ENCODE assay signal across 8 mouse cellular contexts in genomic region chr4:150655989-150656388, GRCm38 (mm10). TPM values are rescaled to one million over a fixed set of nuclear protein-coding genes. Genes with fewer than 3 reads are reported as not detected.
A peak's percentile ranks its signal among the peaks of the same experiment; 100 is the strongest.
DNase-seq lines count a peak whose midpoint lies in the region; ATAC-seq and TF ChIP-seq lines count a peak whose summit lies in the region.

No protein-coding gene starts in this region.

- no peaks in the 10 kb centered on the region for H3K27me3 ChIP-seq in C2C12 (ENCODE audit: control insufficient read depth, insufficient read depth, insufficient read length)
- H3K27me3 ChIP-seq in heart, embryonic 14.5 days (ENCODE audit: control insufficient read depth, insufficient read depth, low read length) = peaks cover 31% of the 10 kb centered on the region
- H3K27me3 ChIP-seq in liver, embryonic 12.5 days (replicated peaks) = peaks cover 45% of the 10 kb centered on the region
- H3K27me3 ChIP-seq in splenic B cell, adult 2 months (ENCODE audit: control insufficient read depth, insufficient read depth, low read length, poor library complexity, severe bottlenecking) = no peaks in the 10 kb centered on the region; the same call in 1 of the 2 replicates

- H3K4me3 ChIP-seq in C2C12 (ENCODE audit: insufficient read depth, poor library complexity, severe bottlenecking) = no peak overlapping the region
- H3K4me3 ChIP-seq in heart, embryonic 14.5 days (ENCODE audit: control insufficient read depth in 1 of 2, insufficient read depth in 1 of 2, low read depth in 1 of 2, low read length in 2 of 2) = no peak overlapping the region
- no peak overlapping the region for H3K4me3 ChIP-seq in liver, embryonic 12.5 days

- no peaks in the 10 kb centered on the region for H3K36me3 ChIP-seq in C2C12 (ENCODE audit: control insufficient read depth, insufficient read depth)
- no peaks in the 10 kb centered on the region for H3K36me3 ChIP-seq in heart, embryonic 14.5 days (ENCODE audit: control insufficient read depth, insufficient read depth, low read length)
- no peaks in the 10 kb centered on the region for H3K36me3 ChIP-seq in liver, embryonic 12.5 days
- H3K36me3 ChIP-seq in splenic B cell, adult 2 months (ENCODE audit: control insufficient read depth, insufficient read depth, low read length, poor library complexity, severe bottlenecking) = no peaks in the 10 kb centered on the region

- H3ac ChIP-seq in C2C12 (ENCODE audit: control insufficient read depth, insufficient read length, low read depth) = peak overlapping the region; percentile 27

- 0 out of 2 replicates have a peak, but pooled peaks cover 3% of the 10 kb centered on the region for H3K9me3 ChIP-seq in heart, embryonic 14.5 days (ENCODE audit: control insufficient read depth, low read length)
- no peaks in the 10 kb centered on the region for H3K9me3 ChIP-seq in liver, embryonic 12.5 days (replicated peaks)

- peak; percentile 90 for DNase-seq in brain, adult 2 months (ENCODE audit: low read depth, low spot score)
- DNase-seq in fibroblast of lung, adult 2 months (ENCODE audit: low read depth) = peak; percentile 37
- DNase-seq in kidney, postnatal 10 days = peak; percentile 92
- peak; percentile 85 for DNase-seq in naive thymus-derived CD4-positive, alpha-beta T cell, adult 2 months (ENCODE audit: low read depth)
- peak; percentile 83 for DNase-seq in splenic B cell, adult 2 months (ENCODE audit: low read depth, low spot score)

- peaks cover 0 to 3% of the 10 kb centered on the region in 2 experiments; a peak in 1 of 4 replicates for H3K4me1 ChIP-seq in heart, embryonic 14.5 days (ENCODE audit: control insufficient read depth in 2 of 2, insufficient read depth in 2 of 2, low read length in 2 of 2)
- H3K4me1 ChIP-seq in liver, embryonic 12.5 days = peaks cover 27% of the 10 kb centered on the region

- H3K9ac ChIP-seq in heart, embryonic 14.5 days (ENCODE audit: low read length) = no peak overlapping the region
- H3K9ac ChIP-seq in liver, embryonic 12.5 days = no peak overlapping the region

- ATAC-seq in heart, embryonic 14.5 days (ENCODE audit: insufficient number of reproducible peaks, insufficient read depth, low FRiP score, low read depth) = peak; percentile 38; the same call in 1 of the 2 replicates
- peak; percentile 54 for ATAC-seq in liver, embryonic 12.5 days

- peak; percentile 94 for TF ChIP-seq CTCF in C2C12 (IDR thresholded peaks at IDR 0.05; ENCODE audit: control insufficient read depth, insufficient read depth, insufficient read length)

- H3K4me2 ChIP-seq in heart, embryonic 14.5 days (ENCODE audit: low read length) = 0 out of 2 replicates have a peak overlapping the region, but pooled peaks have one; percentile 38
- H3K4me2 ChIP-seq in liver, embryonic 12.5 days = no peak overlapping the region

- no peaks in the 10 kb centered on the region for H3K79me2 ChIP-seq in C2C12 (ENCODE audit: control insufficient read depth, insufficient read depth)

- H3K79me3 ChIP-seq in C2C12 (ENCODE audit: low read depth) = no peaks in the 10 kb centered on the region

- WGBS in heart, embryonic 14.5 days = 5% methylated on average over 17 of the region's 17 CpGs
- WGBS in liver, embryonic 12.5 days (ENCODE audit: insufficient replicate concordance) = 2% methylated on average over 17 of the region's 17 CpGs

- H3K27ac ChIP-seq in heart, embryonic 14.5 days (replicated peaks in 1 of 2; ENCODE audit: control insufficient read depth in 1 of 2, insufficient read depth in 1 of 2, low read depth in 2 of 2, low read length in 2 of 2) = no peak overlapping the region
- H3K27ac ChIP-seq in liver, embryonic 12.5 days = no peak overlapping the region

TF ChIP-seq in C2C12, 6 proteins besides CTCF, POLR2A, EP300 and RAD21:
- TF ChIP-seq MYOG (IDR thresholded peaks at IDR 0.05; ENCODE audit: control insufficient read depth, extremely low read depth, insufficient read length) = no peak
- no peak for TF ChIP-seq CEBPB (IDR thresholded peaks at IDR 0.05; ENCODE audit: low read depth)
- no peak for TF ChIP-seq USF1 (IDR thresholded peaks at IDR 0.05; ENCODE audit: low read depth)
- no peak for TF ChIP-seq MYOD1 (IDR thresholded peaks at IDR 0.05; ENCODE audit: control insufficient read depth, insufficient read length, low read depth)
- no peak for TF ChIP-seq MAX (IDR thresholded peaks at IDR 0.05)
- TF ChIP-seq FOSL1 (IDR thresholded peaks at IDR 0.05; ENCODE audit: insufficient read depth, low read length, poor library complexity, severe bottlenecking) = no peak

RNA-seq across cellular contexts. Expression of gene Slc45a1, which starts 4.0 kb away (rescaled TPM):
- polyA plus RNA-seq in C2C12 (2012; fragmentation: generic; extraction: Trizol) = 0.01 TPM
- polyA plus RNA-seq in heart, embryonic 14.5 days (2014; fragmentation: Nextera tagmentation; extraction: Ambion mirVana) = 0.05 TPM in 1 of 2 replicates, not detected in the other
- 0.05 TPM in 1 of 2 replicates, not detected in the other for polyA plus RNA-seq in liver, embryonic 12.5 days (2016; fragmentation: Nextera tagmentation; extraction: Ambion mirVana)

Comparison
In these comparisons a context has a peak if more than half of its experiments do, and no peak if none do; other contexts are left out.
1. DNase-seq: peak in every context shown above with its lines; median percentile 92 in kidney, postnatal 10 days; 90 in brain, adult 2 months; 85 in naive thymus-derived CD4-positive, alpha-beta T cell, adult 2 months; 83 in splenic B cell, adult 2 months; 37 in fibroblast of lung, adult 2 months.